Mouse (Mus musculus) E14TG2a.4 (cell line): Measurements from ENCODE around the gene Dgkd.

Experiments used
- H3K27me3 ChIP-seq: 2 replicates; pipeline ENCODE4 v1.6.1; 2014; ENCODE audit warnings: low read length, control low read depth; ENCODE audit not compliant: insufficient read depth
- H3K36me3 ChIP-seq: 2 replicates; pipeline ENCODE4 v1.6.1; 2014; ENCODE audit warnings: low read length, control low read depth; ENCODE audit not compliant: insufficient read depth
- H3K4me1 ChIP-seq: replicated peaks from 2 replicates; pipeline ENCODE4 v1.6.1; 2014; ENCODE audit warnings: low read depth, low read length, control low read depth
- H3K4me3 ChIP-seq: replicated peaks from 2 replicates; pipeline ENCODE4 v1.5.1; 2014; ENCODE audit warnings: mild to moderate bottlenecking, low read length
- H3K9me3 ChIP-seq: 2 replicates; pipeline ENCODE4 v1.6.1; 2014; ENCODE audit warnings: low read length, control low read depth
- CTCF ChIP-seq: conservative IDR thresholded peaks from 2 replicates; pipeline ENCODE4 v1.5.1; 2014; ENCODE audit warnings: low read length
- NANOG ChIP-seq: IDR thresholded peaks from 2 replicates; pipeline ENCODE4 v1.6.1; 2014; ENCODE audit warnings: borderline replicate concordance, low read length, mixed read lengths
- POU5F1 ChIP-seq: IDR thresholded peaks from 2 replicates; pipeline ENCODE4 v1.6.1; 2014; ENCODE audit warnings: low read length, borderline replicate concordance

The Dgkd gene

DNA sequence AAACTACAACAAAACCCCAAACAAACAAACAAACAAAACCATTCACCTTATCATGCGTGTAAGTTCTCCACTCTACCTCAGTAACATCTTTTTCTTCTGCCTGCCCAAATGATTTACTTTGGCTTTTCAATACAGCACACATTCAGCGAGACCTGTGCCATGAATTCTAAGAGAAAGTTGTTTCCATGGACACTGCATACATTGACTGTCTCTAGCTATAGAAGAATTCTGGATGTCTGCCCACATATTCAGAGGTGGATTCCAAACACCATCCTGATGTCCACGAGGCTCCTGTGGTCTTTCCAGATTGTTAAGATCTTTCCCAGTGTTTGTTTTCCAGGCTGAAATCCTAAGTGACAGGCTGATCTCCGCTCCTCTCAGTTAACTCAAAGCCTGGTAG is 129.2 kb downstream of the Dgkd start:
- no peaks in the 10 kb centered on the region for H3K27me3 ChIP-seq
- no peaks in the 10 kb centered on the region for H3K4me1 ChIP-seq
- H3K9me3 ChIP-seq: no peaks in the 10 kb centered on the region
- H3K36me3 ChIP-seq: peaks cover 27% of the 10 kb centered on the region
- H3K4me3 ChIP-seq: no peak overlapping the region
- TF ChIP-seq POU5F1 (no peak), CTCF (no peak), NANOG (no peak)

GRCm38 (mm10) chr1:87992716-87993115 is 139.6 kb downstream of the Dgkd start:
- H3K27me3 ChIP-seq: no peaks in the 10 kb centered on the region
- TF ChIP-seq POU5F1: no peak
- no peak for TF ChIP-seq NANOG
- TF ChIP-seq CTCF: no peak
- H3K4me1 ChIP-seq: no peaks in the 10 kb centered on the region
- no peak overlapping the region for H3K4me3 ChIP-seq
- H3K9me3 ChIP-seq: no peaks in the 10 kb centered on the region
- H3K36me3 ChIP-seq: peaks cover 30% of the 10 kb centered on the region
